Mouse (Mus musculus) embryonic fibroblast, embryonic 13.5 days (primary cell): ENCODE results near the gene Ankrd13a.

Experiments
- CTCF ChIP-seq: IDR thresholded peaks from 2 replicates; pipeline ENCODE4 v1.5.1; 2011; ENCODE audit warnings: mild to moderate bottlenecking, control low read depth, low read length, moderate library complexity, borderline replicate concordance; ENCODE audit not compliant: insufficient read depth
- POLR2A ChIP-seq: IDR thresholded peaks from 2 replicates; pipeline ENCODE4 v1.6.1; 2011; ENCODE audit warnings: low read depth, mild to moderate bottlenecking, control low read depth, low read length, moderate library complexity

GRCm38 (mm10) chr5:114773780-114774179 lies 697 bp upstream of the Ankrd13a start:
- TF ChIP-seq CTCF (no peak), POLR2A (peak; percentile 44)
